Mouse (Mus musculus): ENCODE data around the gene Yeats2. TPM values are rescaled to one million over a fixed set of nuclear protein-coding genes. Genes with fewer than 3 reads are reported as not detected.
A peak's percentile ranks its signal among the peaks of the same experiment; 100 is the strongest.

Yeats2 gene
- total RNA-seq (2017): 17.9 to 31.5 TPM (median 22.6 TPM) in 3 replicates

GRCm38 (mm10) chr16:20140772-20141531 lies at the start of gene Yeats2:
TSS of gene Yeats2 (plus strand) at chr16:20141063.
- ATAC-seq (replicated peaks; ENCODE audit: insufficient number of reproducible peaks, low FRiP score, low TSS enrichment, poor library complexity, severe bottlenecking): peak; percentile 91

DNA sequence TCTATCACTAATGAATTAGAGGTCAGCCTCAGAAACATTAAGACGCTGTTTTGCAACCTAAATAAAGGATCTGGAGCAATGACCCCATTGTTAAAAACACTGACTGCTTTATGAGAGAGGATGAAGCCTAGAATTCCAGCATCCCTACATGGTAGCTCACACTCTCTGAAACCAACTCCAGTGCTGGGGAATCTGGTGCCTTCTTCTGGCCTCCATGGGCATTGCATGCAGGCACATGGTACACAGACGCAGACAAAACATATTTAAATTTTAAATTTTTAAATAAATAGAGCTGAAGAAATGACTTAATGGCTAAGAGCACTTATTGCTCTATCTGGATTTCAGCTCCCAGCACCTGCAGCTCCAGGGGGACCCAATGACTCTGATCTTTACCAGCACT lies 44.9 kb upstream of the Yeats2 start:
- ATAC-seq (replicated peaks; ENCODE audit: insufficient number of reproducible peaks, low FRiP score, low TSS enrichment, poor library complexity, severe bottlenecking): no peak

DNA sequence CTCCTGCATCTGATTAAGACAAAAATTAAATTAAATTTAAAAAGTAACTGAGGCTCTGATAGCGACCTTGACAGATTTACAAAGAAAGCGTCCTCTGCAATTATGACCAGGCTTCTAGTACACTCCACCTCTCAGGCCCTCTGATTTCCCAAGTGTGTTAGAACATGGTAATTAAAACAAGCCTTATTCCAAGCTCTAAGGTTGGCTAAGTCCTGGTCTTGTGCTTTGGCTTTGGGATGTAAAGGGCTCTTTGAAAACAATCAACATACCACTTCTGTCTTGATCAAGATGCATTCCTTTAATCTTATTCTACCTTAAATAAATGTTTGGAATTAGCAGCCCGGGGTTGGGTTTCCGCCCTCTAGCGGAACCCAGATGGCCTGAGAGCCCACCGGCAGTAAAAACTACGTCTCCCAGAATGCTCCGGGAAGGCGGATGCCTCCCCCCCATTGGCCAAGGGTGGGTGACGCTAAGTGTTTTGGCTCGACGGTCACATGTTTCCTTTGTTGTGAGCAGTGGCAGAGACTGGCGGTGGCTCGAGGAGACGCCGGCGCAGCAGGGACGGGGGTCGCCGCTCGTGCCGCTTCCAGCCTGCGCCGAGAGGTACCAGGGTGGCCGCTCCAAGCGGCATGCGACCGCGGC lies 43.7 kb upstream of the Yeats2 start, which contains the start of gene Klhl24:
Gene Klhl24, plus strand, starts transcription at position 474 of the 642 bp plus-strand sequence.
- peak; percentile 93 for ATAC-seq (replicated peaks; ENCODE audit: insufficient number of reproducible peaks, low FRiP score, low TSS enrichment, poor library complexity, severe bottlenecking)

DNA sequence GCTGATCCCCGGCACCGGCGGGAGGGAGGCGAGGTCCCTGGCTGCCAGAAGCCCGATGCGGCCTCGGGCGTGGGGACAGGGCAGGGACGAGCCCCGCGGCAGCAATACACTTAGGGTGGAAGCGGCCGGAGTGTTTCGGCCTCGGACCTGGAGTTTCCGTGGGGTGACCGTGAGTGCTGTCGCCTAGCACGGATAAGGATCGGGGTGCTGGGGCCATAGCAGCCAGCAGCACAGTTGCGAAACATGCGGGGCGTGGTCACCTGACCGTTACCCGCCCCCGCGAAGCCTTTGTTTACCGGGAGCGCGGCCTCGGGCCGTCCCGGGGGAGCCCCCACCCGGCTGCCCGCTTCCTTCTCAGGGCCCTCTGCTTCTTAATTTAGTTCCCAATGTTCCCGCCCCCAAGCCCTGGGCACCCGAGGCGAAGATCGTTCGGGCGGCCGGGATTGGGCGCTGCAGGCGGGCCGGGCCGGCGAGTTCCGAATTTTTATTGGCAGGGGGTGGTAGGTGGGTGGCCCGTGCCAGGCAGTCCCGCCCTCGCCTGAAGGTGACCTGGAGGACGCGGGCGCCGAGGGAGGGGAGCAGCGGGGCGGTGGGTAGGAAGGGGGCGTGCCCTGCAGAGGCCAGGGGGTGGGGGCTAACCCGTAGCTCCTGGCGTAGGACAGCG lies 43.0 kb upstream of the Yeats2 start:
- ATAC-seq (replicated peaks; ENCODE audit: insufficient number of reproducible peaks, low FRiP score, low TSS enrichment, poor library complexity, severe bottlenecking): peak; percentile 75

GRCm38 (mm10) chr16:20098375-20098727 lies 42.5 kb upstream of the Yeats2 start:
- ATAC-seq (replicated peaks; ENCODE audit: insufficient number of reproducible peaks, low FRiP score, low TSS enrichment, poor library complexity, severe bottlenecking): no peak

DNA sequence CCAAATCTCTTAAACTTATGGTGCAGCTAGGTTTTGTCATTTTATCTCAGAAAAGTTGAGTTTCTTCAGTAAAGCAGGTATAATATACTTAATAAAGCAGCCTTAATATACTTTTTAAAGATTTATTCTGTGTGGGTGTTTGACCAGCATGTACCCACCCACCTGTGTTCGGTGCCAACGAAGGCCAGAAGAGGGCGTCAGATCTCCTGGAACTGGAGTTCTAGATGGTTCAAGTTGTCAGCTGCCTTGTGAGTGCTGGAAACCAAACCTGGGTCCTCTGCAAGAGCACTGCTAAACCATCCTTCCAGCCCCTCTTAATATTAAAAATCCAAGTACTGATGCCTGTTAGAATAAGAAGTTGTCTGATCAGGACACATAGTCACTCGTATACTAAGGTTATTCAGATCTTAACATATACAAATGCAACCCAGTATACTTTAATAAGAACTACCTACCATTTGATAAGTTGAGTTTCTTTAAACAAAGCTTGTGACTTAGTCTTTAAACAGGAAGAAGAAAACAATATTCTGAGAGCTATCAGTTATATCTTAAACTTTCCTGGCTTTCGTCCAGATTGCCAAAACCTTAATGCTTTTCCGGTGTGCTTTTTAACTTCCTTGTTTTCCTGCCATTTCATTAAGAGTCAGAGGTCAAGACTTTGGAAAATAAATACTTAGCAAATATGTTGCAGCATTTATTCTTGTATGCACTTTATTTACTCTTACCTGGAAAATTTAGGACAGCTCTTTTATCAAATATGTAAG lies 41.8 kb upstream of the Yeats2 start:
- no peak for ATAC-seq (replicated peaks; ENCODE audit: insufficient number of reproducible peaks, low FRiP score, low TSS enrichment, poor library complexity, severe bottlenecking)

DNA sequence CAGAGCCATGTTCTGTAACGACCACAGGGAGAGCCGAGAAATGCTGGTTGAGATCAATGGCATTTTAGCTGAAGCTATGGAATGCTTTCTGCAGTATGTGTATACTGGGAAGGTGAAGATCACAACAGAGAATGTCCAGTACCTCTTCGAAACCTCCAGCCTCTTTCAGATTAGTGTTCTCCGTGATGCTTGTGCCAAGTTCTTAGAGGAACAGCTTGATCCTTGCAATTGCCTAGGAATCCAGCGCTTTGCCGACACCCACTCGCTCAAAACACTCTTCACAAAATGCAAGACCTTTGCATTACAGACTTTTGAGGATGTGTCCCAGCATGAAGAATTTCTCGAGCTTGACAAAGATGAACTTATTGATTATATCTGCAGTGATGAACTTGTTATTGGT lies 33.9 kb upstream of the Yeats2 start:
- no peak for ATAC-seq (replicated peaks; ENCODE audit: insufficient number of reproducible peaks, low FRiP score, low TSS enrichment, poor library complexity, severe bottlenecking)

DNA sequence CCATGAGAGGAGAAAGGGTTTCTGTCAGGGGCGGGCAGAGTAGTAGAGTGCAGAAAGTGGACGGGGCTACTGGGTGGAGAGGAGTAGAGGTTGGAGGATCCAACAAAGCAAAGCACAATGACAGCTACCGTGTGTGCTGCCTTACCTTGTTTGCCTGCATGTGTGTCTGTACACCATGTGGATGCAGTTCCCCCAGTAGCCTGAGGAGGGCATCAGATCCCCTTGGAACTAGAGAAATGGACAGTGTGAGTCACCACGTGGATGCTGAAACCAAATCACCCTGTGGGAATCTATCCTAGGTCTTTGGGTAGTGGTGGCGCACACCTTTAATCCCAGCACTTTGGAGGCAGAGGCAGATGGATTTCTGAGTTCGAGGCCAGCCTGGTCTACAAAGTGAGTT lies 31.9 kb upstream of the Yeats2 start:
- ATAC-seq (replicated peaks; ENCODE audit: insufficient number of reproducible peaks, low FRiP score, low TSS enrichment, poor library complexity, severe bottlenecking): no peak

DNA sequence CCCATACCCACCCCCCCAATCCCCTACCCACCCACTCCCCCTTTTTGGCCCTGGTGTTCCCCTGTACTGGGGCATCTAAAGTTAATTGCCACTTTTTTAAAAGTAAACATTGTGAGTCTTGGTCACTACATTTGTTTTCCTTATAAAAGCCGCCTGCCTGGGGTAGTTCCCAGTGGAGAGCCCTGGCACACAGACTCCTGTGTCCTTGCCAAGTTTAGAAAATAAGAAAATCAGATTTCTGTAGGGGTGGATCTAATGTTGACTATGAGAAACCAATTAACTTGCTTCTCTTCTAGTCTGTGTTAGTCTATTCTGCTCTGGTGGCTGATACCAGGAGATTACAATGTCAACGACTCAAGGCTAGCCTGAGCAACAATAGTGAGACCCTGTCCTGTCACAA lies 28.2 kb upstream of the Yeats2 start:
- ATAC-seq (replicated peaks; ENCODE audit: insufficient number of reproducible peaks, low FRiP score, low TSS enrichment, poor library complexity, severe bottlenecking): no peak

DNA sequence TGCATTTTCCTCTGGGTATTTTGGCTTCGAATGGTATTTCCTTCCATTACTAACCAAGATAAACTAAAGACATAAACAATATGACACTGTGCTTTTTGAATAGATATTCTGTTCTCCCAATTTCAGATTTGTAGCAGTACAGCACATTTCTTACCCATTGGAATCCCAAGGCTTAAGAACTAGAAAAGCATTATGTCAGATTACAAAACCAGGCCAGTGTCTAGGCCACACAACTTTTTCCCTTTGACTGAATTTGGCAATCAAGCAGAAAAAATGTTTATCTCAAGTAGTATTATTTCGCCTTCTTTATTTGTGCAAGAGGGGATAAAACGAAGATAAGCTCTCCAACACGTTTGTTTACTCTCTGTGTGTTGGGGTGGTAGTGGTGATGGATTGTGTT lies 24.8 kb upstream of the Yeats2 start:
- no peak for ATAC-seq (replicated peaks; ENCODE audit: insufficient number of reproducible peaks, low FRiP score, low TSS enrichment, poor library complexity, severe bottlenecking)

DNA sequence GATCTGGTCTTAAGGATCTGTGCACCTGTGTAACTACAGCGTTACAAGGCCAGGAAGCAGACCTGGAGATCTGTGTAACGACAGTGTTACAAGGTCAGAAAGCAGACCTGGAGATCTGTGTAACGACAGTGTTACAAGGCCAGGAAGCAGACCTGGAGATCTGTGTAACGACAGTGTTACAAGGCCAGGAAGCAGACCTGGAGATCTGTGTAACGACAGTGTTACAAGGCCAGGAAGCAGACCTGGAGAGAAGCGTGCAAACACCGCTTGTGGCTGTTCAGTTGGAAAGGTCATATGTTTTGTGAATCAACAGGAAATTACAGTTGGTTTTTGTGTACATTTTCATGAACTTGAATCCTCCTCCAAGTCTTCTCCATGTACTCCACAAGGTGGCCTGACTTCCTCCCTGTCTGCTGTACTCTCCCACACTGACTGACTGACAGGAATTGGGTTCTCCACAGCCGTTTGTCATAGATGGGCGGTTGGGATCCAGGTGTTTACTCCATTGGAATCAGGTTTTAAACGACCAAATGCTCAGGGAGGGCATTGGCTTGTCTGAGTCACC lies 14.5 kb upstream of the Yeats2 start:
- 0 out of 2 replicates have a peak, but pooled peaks have one; percentile 17 for ATAC-seq (replicated peaks; ENCODE audit: insufficient number of reproducible peaks, low FRiP score, low TSS enrichment, poor library complexity, severe bottlenecking)

- no peak for ATAC-seq (replicated peaks; ENCODE audit: insufficient number of reproducible peaks, low FRiP score, low TSS enrichment, poor library complexity, severe bottlenecking)
Observed at GRCm38 (mm10) chr16:20130397-20130796, 10.5 kb upstream of the Yeats2 start.

DNA sequence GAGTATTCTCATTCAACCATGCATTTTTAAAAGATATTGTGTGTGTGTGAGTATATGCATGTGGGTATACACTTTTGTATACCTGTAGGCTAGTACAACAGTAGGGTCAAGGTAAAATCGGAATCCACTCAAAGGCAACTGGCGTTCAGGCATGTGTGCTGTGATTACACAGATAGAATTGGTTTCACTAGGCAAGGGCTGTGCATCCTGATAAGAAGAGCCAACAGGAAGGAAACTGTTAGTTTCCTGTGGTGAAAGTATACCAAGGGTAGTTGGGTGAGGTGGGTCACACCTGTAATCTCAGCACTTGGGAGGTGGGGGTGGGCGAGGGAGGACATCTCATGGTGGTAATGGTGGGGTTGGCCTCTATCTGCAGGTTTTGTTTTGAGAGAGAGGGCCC lies 3.7 kb downstream of the Yeats2 start:
- ATAC-seq (replicated peaks; ENCODE audit: insufficient number of reproducible peaks, low FRiP score, low TSS enrichment, poor library complexity, severe bottlenecking): no peak

GRCm38 (mm10) chr16:20151991-20152390 lies 11.1 kb downstream of the Yeats2 start:
- ATAC-seq (replicated peaks; ENCODE audit: insufficient number of reproducible peaks, low FRiP score, low TSS enrichment, poor library complexity, severe bottlenecking): no peak

- no peak for ATAC-seq (replicated peaks; ENCODE audit: insufficient number of reproducible peaks, low FRiP score, low TSS enrichment, poor library complexity, severe bottlenecking)
Observed at GRCm38 (mm10) chr16:20153742-20154141, 12.9 kb downstream of the Yeats2 start.

- ATAC-seq (replicated peaks; ENCODE audit: insufficient number of reproducible peaks, low FRiP score, low TSS enrichment, poor library complexity, severe bottlenecking): no peak
Observed at GRCm38 (mm10) chr16:20160130-20160529, 19.3 kb downstream of the Yeats2 start.

DNA sequence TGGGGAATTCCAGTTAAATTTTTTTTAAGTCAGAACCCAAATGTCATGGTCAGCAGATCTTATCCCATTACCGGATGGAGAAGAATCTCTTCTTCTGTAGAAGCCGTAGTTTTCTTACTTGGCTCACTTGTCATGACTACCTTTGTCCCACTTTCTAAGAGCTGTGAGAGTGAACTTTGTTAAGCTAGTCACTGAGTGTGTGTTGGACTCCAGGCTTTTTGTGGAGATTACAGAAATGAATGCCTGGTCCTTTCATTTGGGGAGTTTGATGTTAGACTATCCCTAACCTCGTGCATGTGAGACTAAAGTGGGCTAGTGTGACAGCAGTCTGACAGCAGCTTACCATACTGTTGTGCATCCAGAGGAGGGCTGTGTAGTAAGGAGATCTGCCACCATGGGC lies 28.2 kb downstream of the Yeats2 start:
- ATAC-seq (replicated peaks; ENCODE audit: insufficient number of reproducible peaks, low FRiP score, low TSS enrichment, poor library complexity, severe bottlenecking): no peak

DNA sequence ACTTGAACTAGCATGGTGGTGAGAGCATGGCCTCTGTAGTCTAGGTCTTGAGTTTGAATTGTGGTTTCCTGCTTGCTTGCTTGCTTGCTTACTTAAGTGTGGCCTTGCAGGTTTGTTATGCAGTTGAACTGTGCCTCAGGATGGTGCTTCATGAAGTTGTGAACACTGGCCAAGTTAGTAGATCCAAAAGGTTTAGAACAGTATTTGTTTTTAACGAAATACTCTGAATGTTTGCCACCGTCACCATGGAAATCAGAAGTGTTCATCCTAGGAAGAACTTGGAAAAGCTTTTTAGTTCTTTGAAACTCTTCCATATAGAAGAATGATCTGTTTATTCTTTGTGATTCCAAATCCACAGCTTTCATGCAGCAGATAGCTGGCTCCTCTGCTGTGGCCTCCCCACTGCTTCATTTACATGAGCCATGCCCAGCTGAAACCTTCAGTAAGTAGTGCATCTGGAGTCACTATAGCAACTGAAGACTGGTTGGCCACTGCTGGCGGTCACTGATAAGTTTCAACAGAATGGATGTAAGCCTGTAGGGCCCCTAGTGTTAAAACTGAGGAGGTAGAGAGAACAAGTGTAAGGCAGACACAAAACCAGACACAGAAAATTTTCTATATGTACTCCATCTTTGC lies 28.7 kb downstream of the Yeats2 start:
- ATAC-seq (replicated peaks; ENCODE audit: insufficient number of reproducible peaks, low FRiP score, low TSS enrichment, poor library complexity, severe bottlenecking): no peak
